Mouse (Mus musculus): ENCODE results near the gene Cdc25b. TPM values are rescaled to one million over a fixed set of nuclear protein-coding genes. Genes with fewer than 3 reads are reported as not detected.

The Cdc25b gene
- total RNA-seq, 1 experiment, result 9.7 TPM

DNA sequence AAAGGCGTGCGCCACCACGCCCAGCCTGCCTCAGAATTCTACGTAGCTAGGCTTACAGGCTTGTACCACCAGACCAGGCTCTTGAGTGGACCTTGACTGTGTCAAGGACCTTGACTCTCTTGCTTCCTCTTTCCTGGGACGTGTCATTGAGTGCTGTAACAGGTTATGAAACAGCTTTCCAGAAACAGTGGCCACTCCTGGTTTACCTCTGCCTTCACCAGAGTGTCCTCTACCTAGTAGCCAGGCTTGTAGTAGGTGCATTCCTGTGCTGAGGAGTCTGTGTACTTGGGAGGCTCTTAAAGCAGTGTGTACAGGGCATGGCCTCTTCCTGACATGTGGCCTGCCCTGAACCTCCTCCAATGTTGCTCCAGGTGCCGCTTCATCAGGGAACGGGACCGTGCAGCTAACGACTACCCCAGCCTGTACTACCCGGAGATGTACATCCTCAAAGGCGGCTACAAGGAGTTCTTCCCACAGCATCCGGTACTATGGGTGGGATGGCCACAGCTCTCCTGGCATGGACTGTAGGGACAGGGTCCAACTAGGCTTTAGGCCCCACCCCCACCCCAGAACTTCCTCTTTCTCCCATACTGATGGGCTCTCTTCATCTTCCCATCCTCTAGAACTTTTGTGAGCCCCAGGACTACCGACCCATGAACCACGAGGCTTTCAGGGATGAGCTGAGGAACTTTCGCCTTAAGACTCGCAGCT lies 10.0 kb downstream of the Cdc25b start:
- Histone ChIP-seq H3K4me3 (ENCODE audit: insufficient read depth in 1 of 2, low read depth in 1 of 2, low read length in 2 of 2, poor library complexity in 1 of 2, severe bottlenecking in 1 of 2) (no peak overlapping the region), H3K36me3 (ENCODE audit: control insufficient read depth, insufficient read depth, low read length, poor library complexity, severe bottlenecking) (peaks cover 13% of the 10 kb centered on the region; the same call in 1 of the 2 replicates), H3K27ac (ENCODE audit: insufficient read depth, low read depth, low read length, poor library complexity, severe bottlenecking) (no peak overlapping the region), H3K9ac (ENCODE audit: insufficient read depth, low read depth, low read length, poor library complexity, severe bottlenecking) (no peak overlapping the region), H3K4me1 (ENCODE audit: control insufficient read depth in 2 of 2, insufficient read depth in 2 of 2, low read length in 2 of 2, poor library complexity in 1 of 2) (peaks cover 0 to 9% of the 10 kb centered on the region in 2 experiments; a peak in 1 of 4 replicates), H3K9me3 (ENCODE audit: control insufficient read depth, insufficient read depth, low read depth, low read length) (no peaks in the 10 kb centered on the region)
- no peak for TF ChIP-seq ZC3H11A (IDR thresholded peaks at IDR 0.05; ENCODE audit: borderline replicate concordance, low read depth, low read length)
- no peak for TF ChIP-seq HCFC1 (IDR thresholded peaks at IDR 0.05; ENCODE audit: borderline replicate concordance, insufficient read depth, low read length)
- no peak for TF ChIP-seq ZNF384 (IDR thresholded peaks at IDR 0.05; ENCODE audit: low read depth, low read length)
- TF ChIP-seq MAFK (IDR thresholded peaks at IDR 0.05; ENCODE audit: insufficient read depth, low read depth, low read length), result no peak
- DNase-seq (ENCODE audit: low read depth, low spot score), result no peak
- in situ Hi-C loops (cut with MboI; ENCODE audit: low sequenced_read_pairs in 2 of 2, unreplicated experiment in 2 of 2), result no loop called here

GRCm38 (mm10) chr2:131200710-131201109 lies 14.0 kb downstream of the Cdc25b start:
- Histone ChIP-seq H3K27ac (ENCODE audit: insufficient read depth, low read depth, low read length, poor library complexity, severe bottlenecking) (no peak overlapping the region), H3K9me3 (ENCODE audit: control insufficient read depth, insufficient read depth, low read depth, low read length) (no peaks in the 10 kb centered on the region), H3K4me3 (ENCODE audit: insufficient read depth in 1 of 2, low read depth in 1 of 2, low read length in 2 of 2, poor library complexity in 1 of 2, severe bottlenecking in 1 of 2) (no peak overlapping the region), H3K9ac (ENCODE audit: insufficient read depth, low read depth, low read length, poor library complexity, severe bottlenecking) (no peak overlapping the region), H3K4me1 (ENCODE audit: control insufficient read depth in 2 of 2, insufficient read depth in 2 of 2, low read length in 2 of 2, poor library complexity in 1 of 2) (peaks cover 2 to 14% of the 10 kb centered on the region in 2 experiments; a peak in 1 of 4 replicates), H3K36me3 (ENCODE audit: control insufficient read depth, insufficient read depth, low read length, poor library complexity, severe bottlenecking) (peaks cover 2% of the 10 kb centered on the region; the same call in 1 of the 2 replicates)
- in situ Hi-C loops (cut with MboI; ENCODE audit: low sequenced_read_pairs in 2 of 2, unreplicated experiment in 2 of 2), result no loop called here
- no peak for DNase-seq (ENCODE audit: low read depth, low spot score)
- no peak for TF ChIP-seq ZNF384 (IDR thresholded peaks at IDR 0.05; ENCODE audit: low read depth, low read length)
- no peak for TF ChIP-seq CHD2 (IDR thresholded peaks at IDR 0.05; ENCODE audit: low read depth, low read length)
- TF ChIP-seq ZC3H11A (IDR thresholded peaks at IDR 0.05; ENCODE audit: borderline replicate concordance, low read depth, low read length), result no peak
- no peak for TF ChIP-seq HCFC1 (IDR thresholded peaks at IDR 0.05; ENCODE audit: borderline replicate concordance, insufficient read depth, low read length)
- no peak for TF ChIP-seq MAFK (IDR thresholded peaks at IDR 0.05; ENCODE audit: insufficient read depth, low read depth, low read length)

GRCm38 (mm10) chr2:131201262-131201661 lies 14.5 kb downstream of the Cdc25b start:
- Histone ChIP-seq H3K4me1 (ENCODE audit: control insufficient read depth in 2 of 2, insufficient read depth in 2 of 2, low read length in 2 of 2, poor library complexity in 1 of 2) (peaks cover 2 to 14% of the 10 kb centered on the region in 2 experiments; a peak in 1 of 4 replicates), H3K36me3 (ENCODE audit: control insufficient read depth, insufficient read depth, low read length, poor library complexity, severe bottlenecking) (peaks cover 2% of the 10 kb centered on the region; the same call in 1 of the 2 replicates), H3K9ac (ENCODE audit: insufficient read depth, low read depth, low read length, poor library complexity, severe bottlenecking) (no peak overlapping the region), H3K9me3 (ENCODE audit: control insufficient read depth, insufficient read depth, low read depth, low read length) (no peaks in the 10 kb centered on the region), H3K27ac (ENCODE audit: insufficient read depth, low read depth, low read length, poor library complexity, severe bottlenecking) (no peak overlapping the region), H3K4me3 (ENCODE audit: insufficient read depth in 1 of 2, low read depth in 1 of 2, low read length in 2 of 2, poor library complexity in 1 of 2, severe bottlenecking in 1 of 2) (no peak overlapping the region)
- DNase-seq (ENCODE audit: low read depth, low spot score), result no peak
- TF ChIP-seq CHD2 (IDR thresholded peaks at IDR 0.05; ENCODE audit: low read depth, low read length) (no peak), ZC3H11A (IDR thresholded peaks at IDR 0.05; ENCODE audit: borderline replicate concordance, low read depth, low read length) (no peak), MAFK (IDR thresholded peaks at IDR 0.05; ENCODE audit: insufficient read depth, low read depth, low read length) (no peak), ZNF384 (IDR thresholded peaks at IDR 0.05; ENCODE audit: low read depth, low read length) (no peak)
- in situ Hi-C loops (cut with MboI; ENCODE audit: low sequenced_read_pairs in 2 of 2, unreplicated experiment in 2 of 2), result no loop called here

DNA sequence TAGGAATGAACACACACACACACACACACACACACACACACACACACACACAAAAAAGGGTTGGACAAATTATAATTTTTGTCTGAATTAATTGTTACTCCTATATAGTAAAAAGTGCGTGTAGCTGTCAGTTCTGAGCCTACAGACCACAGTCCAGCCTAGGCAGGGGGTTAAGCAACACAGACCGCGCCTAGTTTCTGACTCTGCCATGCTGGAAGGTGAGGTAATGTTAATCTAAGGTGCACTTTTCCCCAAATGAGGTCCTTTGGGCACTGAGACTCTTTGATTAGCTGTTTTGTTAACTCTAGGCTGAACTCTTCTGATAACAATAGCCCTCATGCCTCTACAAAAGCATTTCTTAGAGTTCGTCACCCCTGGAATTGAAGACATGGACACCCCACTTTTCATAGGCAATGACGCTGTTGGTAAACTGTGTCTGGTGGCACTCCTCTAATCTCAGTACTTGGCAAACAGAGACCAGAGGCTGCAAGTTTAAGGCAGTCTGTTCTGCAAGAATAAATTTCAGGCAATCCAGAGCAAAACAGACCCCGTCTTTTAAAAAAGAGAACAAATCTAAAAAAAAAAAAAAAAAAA lies 17.2 kb downstream of the Cdc25b start:
- in situ Hi-C loops (cut with MboI; ENCODE audit: low sequenced_read_pairs in 2 of 2, unreplicated experiment in 2 of 2), result no loop called here
- no peaks in the 10 kb centered on the region for H3K36me3 ChIP-seq (ENCODE audit: control insufficient read depth, insufficient read depth, low read length, poor library complexity, severe bottlenecking)
- H3K4me1 ChIP-seq (ENCODE audit: control insufficient read depth in 2 of 2, insufficient read depth in 2 of 2, low read length in 2 of 2, poor library complexity in 1 of 2), result peaks cover 2 to 5% of the 10 kb centered on the region in 2 experiments; a peak in 1 of 4 replicates
- H3K27ac ChIP-seq (ENCODE audit: insufficient read depth, low read depth, low read length, poor library complexity, severe bottlenecking), result no peak overlapping the region
- H3K9ac ChIP-seq (ENCODE audit: insufficient read depth, low read depth, low read length, poor library complexity, severe bottlenecking), result no peak overlapping the region
- TF ChIP-seq MAFK (IDR thresholded peaks at IDR 0.05; ENCODE audit: insufficient read depth, low read depth, low read length), result no peak
- TF ChIP-seq HCFC1 (IDR thresholded peaks at IDR 0.05; ENCODE audit: borderline replicate concordance, insufficient read depth, low read length), result no peak
- TF ChIP-seq ZNF384 (IDR thresholded peaks at IDR 0.05; ENCODE audit: low read depth, low read length), result no peak
- TF ChIP-seq ZC3H11A (IDR thresholded peaks at IDR 0.05; ENCODE audit: borderline replicate concordance, low read depth, low read length), result no peak
- no peak overlapping the region for H3K4me3 ChIP-seq (ENCODE audit: insufficient read depth in 1 of 2, low read depth in 1 of 2, low read length in 2 of 2, poor library complexity in 1 of 2, severe bottlenecking in 1 of 2)
- DNase-seq (ENCODE audit: low read depth, low spot score), result no peak
- H3K9me3 ChIP-seq (ENCODE audit: control insufficient read depth, insufficient read depth, low read depth, low read length), result no peaks in the 10 kb centered on the region

Measured in ES-E14 (cell line).